Mouse (Mus musculus): Measurements from ENCODE around the gene Daam1. TPM values are rescaled to one million over a fixed set of nuclear protein-coding genes. Genes with fewer than 3 reads are reported as not detected.

Daam1 gene
- total and polyA plus RNA-seq, 2 experiments: 7.7 to 33.4 TPM

DNA sequence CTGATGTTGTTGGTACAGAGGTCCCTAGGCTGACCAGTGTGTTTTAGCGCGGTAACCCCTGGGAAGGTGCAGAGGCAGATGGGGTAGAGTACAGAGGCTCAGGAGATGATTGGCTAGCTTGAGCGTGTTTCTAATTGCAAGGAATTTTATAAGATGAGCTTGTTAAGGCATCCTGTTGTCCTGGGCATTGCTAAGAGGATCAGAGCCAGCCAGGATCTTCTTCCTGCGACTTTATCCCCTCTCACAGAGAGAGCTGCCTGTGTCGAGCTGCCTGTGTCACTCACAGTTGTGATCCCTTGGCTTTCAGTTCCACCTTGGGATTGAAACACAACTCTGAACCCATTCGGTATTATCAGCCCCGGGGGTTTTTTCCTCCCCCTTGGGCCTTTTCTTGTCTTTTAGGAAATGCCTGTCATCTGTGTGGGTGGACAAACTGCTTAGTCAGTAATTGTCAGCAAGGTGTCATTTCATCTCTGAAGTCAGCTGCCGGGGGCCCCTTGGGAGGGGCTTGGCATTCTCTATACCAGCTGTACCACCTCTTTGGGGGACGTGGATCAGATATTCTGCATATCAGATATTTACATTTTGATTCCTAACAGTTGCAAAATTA is 62.2 kb downstream of the Daam1 start:
- WGBS: 71% methylated on average over 9 of the region's 9 CpGs
- Histone ChIP-seq H3K79me2 (ENCODE audit: control insufficient read depth, insufficient read depth, low read length) (peaks cover 51% of the 10 kb centered on the region), H3K36me3 (ENCODE audit: control insufficient read depth, insufficient read depth, low read length) (peaks cover 3% of the 10 kb centered on the region; the same call in 1 of the 2 replicates), H3K4me1 (ENCODE audit: control insufficient read depth, insufficient read depth, low read length) (peaks cover 9% of the 10 kb centered on the region), H3K9ac (ENCODE audit: low read depth, low read length) (no peak overlapping the region), H3K27me3 (ENCODE audit: control insufficient read depth, insufficient read depth, low read length) (no peaks in the 10 kb centered on the region), H3K27ac (replicated peaks; ENCODE audit: insufficient read depth, low read depth, low read length) (no peak overlapping the region), H3K4me3 (ENCODE audit: insufficient read depth, low read depth, low read length) (no peak overlapping the region)
- no peak for TF ChIP-seq POLR2A (IDR thresholded peaks at IDR 0.05; ENCODE audit: extremely low read depth, insufficient read depth, low read length)
- no peak for TF ChIP-seq CTCF (IDR thresholded peaks at IDR 0.05; ENCODE audit: low read depth, low read length)
- DNase-seq (ENCODE audit: extremely low read depth, low read depth, low spot score): no peak

DNA sequence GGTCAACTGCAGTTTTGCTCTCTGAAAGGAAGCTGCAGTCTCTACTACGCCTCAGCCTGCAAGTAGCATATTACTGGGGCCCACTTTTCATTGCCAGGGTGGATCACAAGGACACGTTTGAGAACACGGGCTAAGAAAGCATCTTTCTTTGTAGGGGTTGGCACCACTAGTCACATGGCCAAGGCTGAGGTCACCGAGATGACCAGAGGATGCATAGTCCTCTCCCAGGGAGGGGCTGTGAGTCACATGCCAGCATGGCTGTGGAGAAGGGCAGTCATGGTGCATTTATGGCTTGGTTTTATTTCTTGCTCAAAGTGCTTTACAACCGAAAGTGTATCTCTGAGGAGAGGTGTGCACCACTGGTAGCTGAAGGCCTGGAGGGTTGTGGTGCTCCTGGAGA is 67.4 kb downstream of the Daam1 start:
- no peak overlapping the region for H3K4me3 ChIP-seq (ENCODE audit: insufficient read depth, low read depth, low read length)
- DNase-seq (ENCODE audit: extremely low read depth, low read depth, low spot score): no peak
- peaks cover 9% of the 10 kb centered on the region; the same call in 1 of the 2 replicates for H3K36me3 ChIP-seq (ENCODE audit: control insufficient read depth, insufficient read depth, low read length)
- 72% methylated on average over 5 of the region's 5 CpGs for WGBS
- peaks cover 5% of the 10 kb centered on the region for H3K4me1 ChIP-seq (ENCODE audit: control insufficient read depth, insufficient read depth, low read length)
- TF ChIP-seq CTCF (IDR thresholded peaks at IDR 0.05; ENCODE audit: low read depth, low read length) (no peak), POLR2A (IDR thresholded peaks at IDR 0.05; ENCODE audit: extremely low read depth, insufficient read depth, low read length) (no peak)
- H3K79me2 ChIP-seq (ENCODE audit: control insufficient read depth, insufficient read depth, low read length): peaks cover 24% of the 10 kb centered on the region; the same call in 1 of the 2 replicates
- no peaks in the 10 kb centered on the region for H3K27me3 ChIP-seq (ENCODE audit: control insufficient read depth, insufficient read depth, low read length)
- H3K27ac ChIP-seq (replicated peaks; ENCODE audit: insufficient read depth, low read depth, low read length): no peak overlapping the region
- H3K9ac ChIP-seq (ENCODE audit: low read depth, low read length): no peak overlapping the region

DNA sequence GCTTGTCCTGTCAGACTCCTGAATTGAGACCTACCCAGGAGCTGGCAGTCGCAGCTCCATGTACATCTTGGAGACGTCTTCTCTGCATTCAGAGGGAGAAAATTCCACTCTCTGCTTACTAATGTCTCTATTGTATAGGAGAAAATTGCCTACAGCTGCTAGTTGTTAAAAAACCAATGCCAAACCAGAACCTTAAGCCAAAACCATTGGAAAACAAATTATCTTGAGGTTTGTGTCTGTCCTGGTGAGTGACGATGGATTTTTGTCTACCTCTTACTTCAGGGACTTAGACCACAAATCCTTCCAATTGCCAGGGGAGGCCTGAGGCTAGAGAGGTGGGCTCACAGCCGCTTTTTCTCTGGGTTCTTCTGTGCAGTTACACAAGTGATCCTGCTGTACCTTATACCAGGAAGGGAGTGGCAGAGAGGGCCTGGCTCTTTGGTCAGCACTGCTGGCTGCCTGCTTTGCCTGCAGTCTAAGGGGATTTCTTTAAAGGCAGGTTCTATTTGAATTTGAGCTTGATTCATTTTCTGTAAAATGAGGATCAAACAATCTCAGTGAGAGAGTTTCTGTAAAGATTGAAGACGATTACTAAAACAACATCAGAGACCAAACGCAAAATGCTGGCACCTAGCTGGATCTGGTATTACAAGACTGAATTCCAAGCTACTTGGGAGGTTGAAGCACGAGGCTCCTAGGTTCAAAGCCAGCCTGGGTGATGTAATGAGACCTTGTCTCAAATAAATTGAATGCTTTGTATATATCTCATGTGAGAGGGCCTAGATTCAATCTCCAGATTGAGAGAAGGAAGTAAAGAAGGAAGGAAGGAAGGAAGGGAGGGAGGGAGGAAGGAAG is 68.0 kb downstream of the Daam1 start:
- DNase-seq (ENCODE audit: extremely low read depth, low read depth, low spot score): no peak
- Histone ChIP-seq H3K27me3 (ENCODE audit: control insufficient read depth, insufficient read depth, low read length) (no peaks in the 10 kb centered on the region), H3K79me2 (ENCODE audit: control insufficient read depth, insufficient read depth, low read length) (peaks cover 22% of the 10 kb centered on the region; the same call in 1 of the 2 replicates), H3K27ac (replicated peaks; ENCODE audit: insufficient read depth, low read depth, low read length) (no peak overlapping the region), H3K36me3 (ENCODE audit: control insufficient read depth, insufficient read depth, low read length) (peaks cover 9% of the 10 kb centered on the region; the same call in 1 of the 2 replicates), H3K9ac (ENCODE audit: low read depth, low read length) (no peak overlapping the region), H3K4me1 (ENCODE audit: control insufficient read depth, insufficient read depth, low read length) (peaks cover 5% of the 10 kb centered on the region), H3K4me3 (ENCODE audit: insufficient read depth, low read depth, low read length) (no peak overlapping the region)
- 84% methylated on average over 7 of the region's 7 CpGs for WGBS
- no peak for TF ChIP-seq POLR2A (IDR thresholded peaks at IDR 0.05; ENCODE audit: extremely low read depth, insufficient read depth, low read length)
- no peak for TF ChIP-seq CTCF (IDR thresholded peaks at IDR 0.05; ENCODE audit: low read depth, low read length)

DNA sequence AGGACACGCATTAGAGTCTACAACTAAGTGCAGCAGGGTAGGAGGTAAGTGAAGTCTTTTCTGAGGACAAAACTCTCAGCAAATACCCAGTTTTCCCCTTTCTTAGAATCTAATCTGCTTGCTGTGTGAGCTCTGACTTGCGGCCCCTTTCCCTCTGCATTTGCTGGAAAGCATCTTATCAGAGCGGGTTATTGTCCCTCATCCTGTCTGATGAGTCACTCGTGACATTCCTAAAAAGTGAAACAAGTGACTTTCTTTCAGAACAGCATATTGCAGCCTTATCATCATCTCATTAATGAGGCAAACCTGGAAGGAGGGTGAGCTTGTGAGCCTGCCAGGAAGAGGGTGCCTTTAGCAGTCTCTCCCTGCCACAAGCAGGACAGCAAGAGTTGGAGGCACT is 68.7 kb downstream of the Daam1 start:
- no peak overlapping the region for H3K9ac ChIP-seq (ENCODE audit: low read depth, low read length)
- TF ChIP-seq POLR2A (IDR thresholded peaks at IDR 0.05; ENCODE audit: extremely low read depth, insufficient read depth, low read length) (no peak), CTCF (IDR thresholded peaks at IDR 0.05; ENCODE audit: low read depth, low read length) (no peak)

DNA sequence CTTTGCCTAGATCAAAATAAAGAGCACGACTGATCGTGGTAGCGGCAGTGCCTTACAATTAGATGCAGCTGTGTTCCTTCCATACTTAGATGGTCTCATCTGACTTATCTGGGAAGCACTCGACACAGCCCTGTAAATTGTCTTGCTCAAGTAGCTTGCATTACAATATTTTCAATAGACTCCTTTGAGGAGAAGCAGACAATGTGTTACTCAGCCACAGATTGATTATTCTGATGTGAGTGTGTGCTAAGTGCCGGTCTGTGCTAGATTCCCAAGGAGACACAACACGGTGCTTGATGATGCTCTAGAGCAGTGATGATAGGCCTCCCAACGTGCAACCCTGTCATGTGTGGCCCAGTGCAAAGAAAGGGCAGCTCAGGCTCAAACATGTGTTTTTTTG is 70.3 kb downstream of the Daam1 start:
- WGBS: 92% methylated on average over 7 of the region's 7 CpGs
- Histone ChIP-seq H3K79me2 (ENCODE audit: control insufficient read depth, insufficient read depth, low read length) (peaks cover 9% of the 10 kb centered on the region; the same call in 1 of the 2 replicates), H3K36me3 (ENCODE audit: control insufficient read depth, insufficient read depth, low read length) (peaks cover 7% of the 10 kb centered on the region; the same call in 1 of the 2 replicates), H3K4me3 (ENCODE audit: insufficient read depth, low read depth, low read length) (no peak overlapping the region), H3K4me1 (ENCODE audit: control insufficient read depth, insufficient read depth, low read length) (peaks cover 20% of the 10 kb centered on the region), H3K27ac (replicated peaks; ENCODE audit: insufficient read depth, low read depth, low read length) (no peak overlapping the region), H3K27me3 (ENCODE audit: control insufficient read depth, insufficient read depth, low read length) (no peaks in the 10 kb centered on the region), H3K9ac (ENCODE audit: low read depth, low read length) (no peak overlapping the region)
- no peak for DNase-seq (ENCODE audit: extremely low read depth, low read depth, low spot score)
- TF ChIP-seq POLR2A (IDR thresholded peaks at IDR 0.05; ENCODE audit: extremely low read depth, insufficient read depth, low read length) (no peak), CTCF (IDR thresholded peaks at IDR 0.05; ENCODE audit: low read depth, low read length) (no peak)

More for the DNA sequence above, 68.7 kb downstream of the Daam1 start:
- Histone ChIP-seq H3K4me1 (ENCODE audit: control insufficient read depth, insufficient read depth, low read length) (peaks cover 10% of the 10 kb centered on the region), H3K27me3 (ENCODE audit: control insufficient read depth, insufficient read depth, low read length) (no peaks in the 10 kb centered on the region), H3K4me3 (ENCODE audit: insufficient read depth, low read depth, low read length) (no peak overlapping the region), H3K36me3 (ENCODE audit: control insufficient read depth, insufficient read depth, low read length) (peaks cover 9% of the 10 kb centered on the region; the same call in 1 of the 2 replicates), H3K79me2 (ENCODE audit: control insufficient read depth, insufficient read depth, low read length) (peaks cover 19% of the 10 kb centered on the region; the same call in 1 of the 2 replicates), H3K27ac (replicated peaks; ENCODE audit: insufficient read depth, low read depth, low read length) (no peak overlapping the region)
- DNase-seq (ENCODE audit: extremely low read depth, low read depth, low spot score): no peak
- WGBS: 70% methylated on average over 4 of the region's 4 CpGs
